Mouse (Mus musculus) heart, embryonic 11.5 days (tissue): ENCODE results near the gene Theg. TPM values are rescaled to one million over a fixed set of nuclear protein-coding genes. Genes with fewer than 3 reads are reported as not detected.

Source experiments
- ATAC-seq: fragments of 200-750 bp; cut with Nextera tagmentation; replicated peaks from 2 replicates; pipeline ENCODE4 v1.8.0; 2017; ENCODE audit warnings: moderate library complexity; ENCODE audit not compliant: insufficient number of reproducible peaks, low FRiP score, low TSS enrichment
- H3K27ac ChIP-seq: fragments of 300-500 bp; sonication (generic); 2 replicates; pipeline ENCODE4 v1.5.1; 2014; ENCODE audit warnings: mild to moderate bottlenecking, low read depth, low read length
- H3K27me3 ChIP-seq: fragments of 300-500 bp; sonication (generic); 2 replicates; pipeline ENCODE4 v1.6.1; 2014; ENCODE audit warnings: mild to moderate bottlenecking, low read length, mixed read lengths; ENCODE audit not compliant: control insufficient read depth, insufficient read depth
- H3K36me3 ChIP-seq: fragments of 300-500 bp; sonication (generic); 2 replicates; pipeline ENCODE4 v1.6.1; 2014; ENCODE audit warnings: mild to moderate bottlenecking, low read length, moderate library complexity, mixed read lengths; ENCODE audit not compliant: control insufficient read depth, insufficient read depth
- H3K4me1 ChIP-seq: fragments of 300-500 bp; sonication (generic); 2 replicates; pipeline ENCODE4 v1.6.1; 2014; ENCODE audit warnings: low read length; ENCODE audit not compliant: control insufficient read depth, insufficient read depth
- H3K4me2 ChIP-seq: fragments of 300-500 bp; sonication (generic); 2 replicates; pipeline ENCODE4 v1.6.1; 2014; ENCODE audit warnings: mild to moderate bottlenecking, moderate library complexity
- H3K4me3 ChIP-seq: fragments of 300-500 bp; sonication (generic); 2 replicates; pipeline ENCODE4 v1.5.1; 2014; ENCODE audit warnings: low read depth, low read length
- H3K9ac ChIP-seq: fragments of 300-500 bp; sonication (generic); 2 replicates; pipeline ENCODE4 v1.6.1; 2014; ENCODE audit warnings: mild to moderate bottlenecking, low read depth, low read length, moderate library complexity
- H3K9me3 ChIP-seq: fragments of 300-500 bp; sonication (generic); replicated peaks from 2 replicates; pipeline ENCODE4 v1.6.1; 2016; ENCODE audit warnings: low read length; ENCODE audit not compliant: control insufficient read depth
- WGBS: fragments of 180-500 bp; shearing (Covaris S2); extraction: QIAGEN DNeasy Blood & Tissue Kit; methylation state at CpG from one replicate; pipeline ENCODE4 v1.1.7; 2014; ENCODE audit not compliant: insufficient replicate concordance; 5-methylcytosine and 5-hydroxymethylcytosine counted together
- polyA plus RNA-seq: library from polyadenylated mRNA; unstranded; fragments of >200 nt; fragmentation: Nextera tagmentation; extraction: Ambion mirVana; gene quantifications from 2 replicates; pipeline ENCODE4 v1.2.1, GENCODE M21; 2014

Theg gene
- polyA plus RNA-seq, 1 experiment from 2014 or later, result not detected

- H3K4me3 ChIP-seq, result no peak overlapping the region
- no peaks in the 10 kb centered on the region for H3K27me3 ChIP-seq
- H3K9ac ChIP-seq, result no peak overlapping the region
- H3K4me2 ChIP-seq, result no peak overlapping the region
- H3K36me3 ChIP-seq, result no peaks in the 10 kb centered on the region
- WGBS, result 69% methylated on average over 8 of the region's 8 CpGs
- H3K4me1 ChIP-seq, result no peaks in the 10 kb centered on the region
- no peaks in the 10 kb centered on the region for H3K9me3 ChIP-seq
- H3K27ac ChIP-seq, result no peak overlapping the region
- no peak for ATAC-seq
These were observed 888 bp downstream of the Theg start for GRCm38 (mm10) chr10:79586243-79586642.

GRCm38 (mm10) chr10:79585723-79586122 is 1.4 kb downstream of the Theg start:
- no peak for ATAC-seq
- no peak overlapping the region for H3K4me2 ChIP-seq
- WGBS, result 84% methylated on average over 5 of the region's 5 CpGs

GRCm38 (mm10) chr10:79585136-79585535 is 2.0 kb downstream of the Theg start:
- no peak overlapping the region for H3K4me3 ChIP-seq
- H3K4me1 ChIP-seq, result no peaks in the 10 kb centered on the region
- no peaks in the 10 kb centered on the region; the same call in 1 of the 2 replicates for H3K27me3 ChIP-seq
- no peak for ATAC-seq
- no peaks in the 10 kb centered on the region for H3K9me3 ChIP-seq
- 79% methylated on average over 6 of the region's 6 CpGs for WGBS
- no peak overlapping the region for H3K4me2 ChIP-seq
- no peak overlapping the region for H3K9ac ChIP-seq
- H3K36me3 ChIP-seq, result no peaks in the 10 kb centered on the region
- no peak overlapping the region for H3K27ac ChIP-seq

More at GRCm38 (mm10) chr10:79585723-79586122, 1.4 kb downstream of the Theg start:
- no peak overlapping the region for H3K4me3 ChIP-seq
- H3K27ac ChIP-seq, result no peak overlapping the region
- H3K4me1 ChIP-seq, result no peaks in the 10 kb centered on the region
- H3K27me3 ChIP-seq, result no peaks in the 10 kb centered on the region
- no peaks in the 10 kb centered on the region for H3K36me3 ChIP-seq
- no peaks in the 10 kb centered on the region for H3K9me3 ChIP-seq
- no peak overlapping the region for H3K9ac ChIP-seq

GRCm38 (mm10) chr10:79584426-79584825 is 2.7 kb downstream of the Theg start:
- H3K27me3 ChIP-seq, result no peaks in the 10 kb centered on the region; the same call in 1 of the 2 replicates
- ATAC-seq, result no peak
- no peak overlapping the region for H3K4me2 ChIP-seq
- H3K4me1 ChIP-seq, result no peaks in the 10 kb centered on the region
- WGBS, result 70% methylated on average over 9 of the region's 9 CpGs
- H3K9ac ChIP-seq, result no peak overlapping the region
- H3K4me3 ChIP-seq, result no peak overlapping the region
- H3K27ac ChIP-seq, result no peak overlapping the region
- no peaks in the 10 kb centered on the region for H3K36me3 ChIP-seq
- no peaks in the 10 kb centered on the region for H3K9me3 ChIP-seq

- H3K4me3 ChIP-seq, result no peak overlapping the region
- WGBS, result 46% methylated on average over 7 of the region's 7 CpGs
- no peaks in the 10 kb centered on the region for H3K36me3 ChIP-seq
- ATAC-seq, result no peak
- no peak overlapping the region for H3K9ac ChIP-seq
- H3K4me2 ChIP-seq, result no peak overlapping the region
- peaks cover under 1% of the 10 kb centered on the region; the same call in 1 of the 2 replicates for H3K27me3 ChIP-seq
- H3K9me3 ChIP-seq, result no peaks in the 10 kb centered on the region
- no peak overlapping the region for H3K27ac ChIP-seq
- H3K4me1 ChIP-seq, result no peaks in the 10 kb centered on the region
These were observed 3.1 kb downstream of the Theg start for GRCm38 (mm10) chr10:79584021-79584420.

GRCm38 (mm10) chr10:79581501-79581900 is 5.6 kb downstream of the Theg start:
- Histone ChIP-seq H3K36me3 (no peaks in the 10 kb centered on the region), H3K27me3 (peaks cover 6% of the 10 kb centered on the region; the same call in 1 of the 2 replicates), H3K9me3 (no peaks in the 10 kb centered on the region), H3K9ac (no peak overlapping the region), H3K27ac (no peak overlapping the region), H3K4me3 (no peak overlapping the region), H3K4me1 (no peaks in the 10 kb centered on the region), H3K4me2 (no peak overlapping the region)
- ATAC-seq, result no peak
- 80% methylated on average over 8 of the region's 8 CpGs for WGBS

- H3K9me3 ChIP-seq, result no peaks in the 10 kb centered on the region
- H3K4me1 ChIP-seq, result no peaks in the 10 kb centered on the region
- H3K9ac ChIP-seq, result no peak overlapping the region
- H3K27ac ChIP-seq, result no peak overlapping the region
- peaks cover 6% of the 10 kb centered on the region; the same call in 1 of the 2 replicates for H3K27me3 ChIP-seq
- no peaks in the 10 kb centered on the region for H3K36me3 ChIP-seq
- no peak overlapping the region for H3K4me3 ChIP-seq
- H3K4me2 ChIP-seq, result no peak overlapping the region
- ATAC-seq, result no peak
- 45% methylated on average over 6 of the region's 6 CpGs for WGBS
These were observed 6.3 kb downstream of the Theg start for GRCm38 (mm10) chr10:79580811-79581210.

GRCm38 (mm10) chr10:79580356-79580755 is 6.8 kb downstream of the Theg start:
- H3K9ac ChIP-seq, result no peak overlapping the region
- H3K36me3 ChIP-seq, result no peaks in the 10 kb centered on the region
- no peak for ATAC-seq
- peaks cover 6% of the 10 kb centered on the region; the same call in 1 of the 2 replicates for H3K27me3 ChIP-seq
- no peak overlapping the region for H3K4me2 ChIP-seq
- H3K4me3 ChIP-seq, result no peak overlapping the region
- H3K9me3 ChIP-seq, result no peaks in the 10 kb centered on the region
- WGBS, result 60% methylated on average over 7 of the region's 7 CpGs
- H3K4me1 ChIP-seq, result no peaks in the 10 kb centered on the region
- H3K27ac ChIP-seq, result no peak overlapping the region

GRCm38 (mm10) chr10:79579781-79580180 is 7.3 kb downstream of the Theg start:
- Histone ChIP-seq H3K9ac (no peak overlapping the region), H3K9me3 (no peaks in the 10 kb centered on the region), H3K4me2 (no peak overlapping the region), H3K4me1 (no peaks in the 10 kb centered on the region), H3K36me3 (no peaks in the 10 kb centered on the region), H3K27ac (no peak overlapping the region), H3K27me3 (peaks cover 6% of the 10 kb centered on the region; the same call in 1 of the 2 replicates), H3K4me3 (no peak overlapping the region)
- WGBS, result 77% methylated on average over 12 of the region's 12 CpGs
- no peak for ATAC-seq
